Mouse (Mus musculus) cerebellum, adult 9-10 months (tissue): ENCODE results near the gene Aff1.
A peak's percentile ranks its signal among the peaks of the same experiment; 100 is the strongest.

Experiments used
- DNase-seq: peaks from one replicate; pipeline ENCODE4 v3.0.0; 2022

Aff1 gene

DNA sequence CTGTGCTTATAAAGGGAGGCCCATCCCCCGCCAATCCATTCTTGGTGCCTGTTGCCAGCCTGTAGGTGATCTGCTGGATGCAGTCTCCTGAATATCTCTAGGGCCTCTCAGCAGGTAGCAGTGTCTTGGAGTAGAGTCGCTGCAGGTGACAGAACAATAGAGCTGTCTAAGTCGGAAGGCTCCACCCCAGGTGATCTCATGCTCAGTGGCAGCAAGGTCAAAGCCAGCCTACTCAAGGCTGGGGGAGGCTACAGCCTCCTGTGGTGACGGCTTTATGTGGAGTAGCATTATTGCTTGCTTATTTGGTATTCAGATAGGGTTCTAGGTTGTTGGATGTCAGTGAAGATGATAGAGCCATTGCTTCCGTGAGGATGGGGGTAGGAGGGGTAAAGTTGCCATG is 121.1 kb downstream of the Aff1 start:
- no peak for DNase-seq

DNA sequence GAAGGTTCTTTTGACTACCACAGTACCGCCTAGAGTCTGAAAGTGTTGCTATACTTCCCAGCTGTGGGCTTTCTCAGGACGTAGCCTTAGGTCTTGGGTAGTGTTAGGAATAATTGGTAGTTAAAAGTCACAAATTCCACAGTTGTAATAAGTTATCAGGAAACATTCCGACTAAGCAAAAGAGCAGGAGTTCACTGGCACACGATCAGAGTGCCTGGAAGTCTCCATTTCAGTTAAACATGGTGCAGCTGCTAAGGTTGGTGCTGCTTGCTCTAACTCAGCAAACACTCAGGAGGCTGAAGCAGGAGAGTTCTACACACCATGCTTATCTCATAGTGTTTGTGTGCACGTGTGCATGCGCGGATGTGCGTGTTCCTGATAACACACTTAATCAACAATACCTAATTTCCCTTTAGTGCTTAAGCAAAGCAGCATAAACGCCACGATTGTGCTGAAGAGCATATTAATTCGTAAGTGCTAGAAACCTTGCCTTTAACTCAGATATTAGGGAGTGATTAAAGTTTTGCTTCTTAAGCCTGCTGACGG is 121.9 kb downstream of the Aff1 start:
- DNase-seq = no peak

DNA sequence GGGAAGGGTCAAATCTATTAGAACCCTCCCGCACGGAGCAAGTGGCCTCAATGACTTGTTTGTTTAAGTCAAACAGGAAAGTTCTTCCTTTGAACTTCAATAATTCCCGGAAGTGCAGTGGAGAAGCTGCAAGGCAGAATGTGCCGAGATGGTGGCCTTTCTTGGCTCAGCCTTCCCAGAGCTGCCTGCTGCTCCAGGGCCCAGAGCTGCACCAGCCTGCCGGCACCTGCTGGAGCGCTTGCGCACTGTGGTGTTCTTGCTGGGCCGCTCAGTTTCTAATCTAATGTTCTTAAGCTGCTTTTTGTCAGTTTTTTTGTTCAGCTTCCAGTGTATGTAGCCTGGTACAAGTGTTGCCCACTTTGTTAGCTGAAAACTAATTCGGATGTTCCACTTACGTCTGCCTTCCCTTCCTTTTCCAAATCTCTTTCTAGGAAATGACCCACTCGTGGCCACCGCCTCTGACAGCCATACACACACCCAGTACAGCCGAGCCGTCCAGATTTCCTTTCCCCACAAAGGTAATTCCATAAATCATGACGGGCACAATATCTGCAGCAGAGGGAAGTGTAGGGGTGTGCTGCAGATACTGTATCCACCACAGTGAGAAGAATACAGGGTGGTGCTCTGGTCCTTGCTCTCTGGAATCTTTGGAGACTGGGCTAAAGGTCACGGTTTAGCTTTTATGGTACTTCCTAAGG is 122.5 kb downstream of the Aff1 start:
- no peak for DNase-seq

DNA sequence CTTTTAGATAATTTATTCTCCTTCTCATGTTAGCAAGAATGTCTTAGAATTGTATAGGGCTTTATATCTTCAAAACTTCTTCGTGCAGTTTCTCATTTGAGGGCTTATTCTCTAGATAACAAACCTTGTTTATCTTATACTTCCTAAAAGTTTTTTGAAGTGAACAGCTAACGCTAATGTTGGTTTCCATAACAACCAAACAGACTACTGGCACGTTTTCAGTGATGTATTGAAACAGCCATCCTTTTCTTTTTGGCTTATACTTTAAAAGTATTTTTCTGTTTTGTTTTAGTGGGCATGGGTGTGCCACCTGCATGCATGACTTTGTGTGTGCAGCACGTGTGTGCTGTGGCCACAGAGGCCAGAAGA is 123.1 kb downstream of the Aff1 start:
- no peak for DNase-seq

DNA sequence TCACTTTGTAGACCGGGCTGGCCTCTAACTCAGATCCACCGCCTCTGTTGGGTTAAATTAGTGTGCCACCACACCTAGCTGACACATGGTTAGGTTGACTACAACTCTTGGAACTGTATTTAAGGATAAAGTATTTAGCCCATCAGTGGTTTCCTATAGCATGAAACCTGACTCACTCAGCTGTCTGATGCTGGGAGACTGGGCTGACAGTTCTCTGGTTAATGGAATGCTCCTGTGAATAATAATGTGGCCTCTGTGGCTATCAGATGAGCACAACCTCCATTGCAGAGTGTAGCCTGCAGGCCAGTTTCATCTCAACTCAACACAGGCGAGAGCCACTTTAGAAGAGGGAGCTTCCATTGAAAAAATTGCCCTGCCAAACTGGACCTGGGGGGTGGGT is 124.5 kb downstream of the Aff1 start:
- no peak for DNase-seq

DNA sequence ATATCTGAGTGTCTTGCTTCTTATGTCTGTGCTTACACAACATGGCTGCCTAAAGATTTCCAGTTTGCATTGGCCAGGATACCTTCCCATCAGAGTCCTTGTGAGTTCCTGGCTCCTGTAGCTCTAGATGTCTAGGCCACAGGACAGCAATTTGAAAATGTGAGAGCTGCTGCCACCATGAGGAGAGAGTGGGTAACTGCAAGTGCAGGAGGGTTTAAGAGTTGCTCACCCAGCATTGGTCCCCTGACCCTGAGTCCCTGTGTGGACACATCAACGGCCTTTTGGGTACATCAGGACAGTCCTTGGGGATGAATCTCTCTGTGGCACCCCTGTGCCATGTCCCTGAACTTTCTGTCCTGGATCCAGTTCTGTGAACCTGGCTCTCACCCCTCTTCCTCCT is 125.6 kb downstream of the Aff1 start:
- DNase-seq = peak; percentile 86

DNA sequence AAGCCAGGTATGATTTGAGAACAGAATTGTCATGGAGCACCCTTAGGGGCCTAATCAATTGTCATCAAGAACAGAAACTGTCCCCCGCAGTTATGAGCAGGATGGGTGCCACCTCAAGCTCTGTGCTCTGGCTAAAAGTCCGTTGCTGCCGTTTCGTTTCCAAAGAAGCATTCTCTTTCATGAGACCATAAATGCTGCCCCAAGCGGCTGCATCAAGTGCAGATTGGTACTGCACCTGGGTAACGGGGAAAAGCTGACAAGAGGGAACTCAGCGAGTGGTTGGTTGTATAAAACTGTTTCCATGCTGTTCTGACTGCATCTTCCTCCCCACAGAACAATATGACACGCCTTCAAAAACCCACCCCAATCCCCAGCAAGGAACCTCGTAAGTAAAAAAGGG is 126.4 kb downstream of the Aff1 start:
- no peak for DNase-seq

DNA sequence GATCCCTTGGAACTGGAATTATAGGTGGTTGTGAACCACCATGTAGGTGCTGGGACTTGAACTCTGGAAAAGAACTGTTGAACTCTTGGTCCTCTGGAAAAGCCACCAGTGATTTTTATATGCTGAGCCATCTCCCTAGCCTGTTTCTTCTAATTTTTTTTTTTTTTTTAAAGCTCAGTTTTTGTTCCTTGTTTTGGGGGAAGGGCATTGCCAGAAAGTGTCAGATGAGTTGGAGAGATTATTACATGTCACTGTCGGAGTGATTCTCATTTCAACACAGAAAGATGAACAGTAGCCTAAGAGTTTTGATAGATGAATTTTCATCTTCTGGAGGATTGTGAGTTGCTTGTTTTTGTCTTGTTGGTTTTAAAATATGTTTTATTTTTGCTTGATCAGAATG is 127.5 kb downstream of the Aff1 start:
- DNase-seq = no peak

DNA sequence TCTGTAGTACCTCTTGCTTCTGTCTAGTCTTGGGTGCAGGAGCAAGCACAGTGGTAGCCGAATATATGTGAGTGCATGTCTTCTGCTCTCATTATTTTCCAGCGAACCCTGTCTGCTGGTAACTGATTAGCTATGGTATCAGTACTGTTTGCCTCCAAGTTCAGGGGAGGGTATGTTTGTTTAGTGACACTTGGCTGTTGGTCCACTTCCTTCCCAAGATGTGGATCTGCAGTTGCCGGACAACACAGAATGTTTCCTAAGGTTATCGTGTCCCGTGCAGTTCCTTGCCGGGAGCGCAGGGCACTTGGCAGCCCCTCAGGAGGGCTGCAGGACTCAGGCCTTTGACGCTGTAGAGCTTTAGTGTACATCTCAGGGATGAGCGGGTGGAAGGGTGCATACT is 128.9 kb downstream of the Aff1 start:
- no peak for DNase-seq

DNA sequence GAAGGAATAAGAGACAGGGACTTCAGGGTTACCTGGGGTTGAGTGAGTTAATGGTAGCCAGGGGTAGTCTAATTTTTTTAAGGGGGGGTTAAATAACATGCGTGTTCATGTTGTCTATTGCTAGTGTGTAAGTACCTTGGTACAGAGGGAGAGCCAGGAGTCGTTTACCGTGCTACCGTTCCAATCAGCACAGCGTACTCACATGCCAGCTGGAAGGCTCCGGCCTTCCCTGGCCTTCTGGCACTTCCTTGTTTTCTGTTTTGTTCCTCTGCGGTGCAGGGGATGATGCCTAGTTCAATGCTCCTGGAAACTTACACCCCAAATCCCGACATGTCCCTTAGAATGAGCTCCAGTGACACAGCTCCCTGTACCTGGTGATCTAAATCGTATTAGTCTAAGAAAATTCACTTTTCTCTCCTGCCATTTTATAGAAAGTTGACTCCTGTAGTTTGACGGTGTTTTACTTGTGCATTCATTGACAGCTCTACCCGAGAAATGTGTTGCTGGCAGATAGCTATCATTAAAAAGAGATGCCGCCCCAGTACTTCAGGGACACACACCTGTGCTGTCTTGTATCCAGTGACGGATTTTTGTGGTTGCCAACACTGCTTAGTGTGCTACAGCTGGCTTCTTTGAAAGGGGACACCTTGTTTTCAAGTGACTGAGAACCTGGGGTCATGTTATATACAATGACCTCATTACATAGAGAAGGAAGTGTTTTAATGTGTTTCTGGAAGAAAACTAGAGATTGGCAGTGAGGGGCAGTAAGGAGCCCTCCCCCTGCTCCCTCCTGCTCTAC is 129.5 kb downstream of the Aff1 start:
- no peak for DNase-seq

DNA sequence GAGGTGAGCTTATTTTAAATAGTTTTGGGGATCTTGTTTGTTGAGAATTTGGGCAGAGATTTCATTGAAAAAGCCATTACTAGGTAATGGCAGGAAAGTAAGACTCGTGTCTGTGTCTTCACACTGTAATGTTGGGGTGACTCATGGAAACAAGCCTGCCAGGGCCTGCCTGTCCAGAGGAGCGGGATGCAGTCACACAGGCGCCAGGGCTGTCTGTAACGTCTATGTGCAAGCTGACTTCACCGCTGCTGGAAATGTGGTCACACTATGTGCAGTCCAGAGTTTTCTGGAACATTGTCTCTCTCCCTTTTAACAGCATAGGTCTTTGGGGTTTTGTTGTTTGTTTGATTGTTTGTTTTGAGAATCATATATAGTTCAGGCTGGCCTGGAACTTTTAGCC is 130.8 kb downstream of the Aff1 start:
- no peak for DNase-seq

DNA sequence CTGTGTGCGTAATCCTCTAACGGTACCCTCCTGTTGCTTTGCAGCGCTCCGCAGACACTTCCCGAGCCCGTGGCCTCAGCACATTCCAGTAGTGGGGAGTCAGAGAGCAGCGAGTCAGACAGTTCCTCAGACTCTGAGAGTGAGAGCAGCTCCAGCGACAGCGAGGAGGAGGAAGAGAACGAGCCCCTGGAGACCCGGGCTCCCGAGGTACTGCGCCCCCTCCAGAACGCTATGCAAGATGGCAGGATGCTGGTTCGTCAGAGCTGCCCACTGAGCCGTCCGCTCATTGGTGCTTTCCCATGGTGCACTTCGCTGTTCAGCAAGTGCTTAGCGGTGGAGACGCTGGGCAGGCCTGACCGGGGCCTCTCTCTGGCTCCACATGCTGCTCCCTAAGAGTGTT is 136.1 kb downstream of the Aff1 start:
- no peak for DNase-seq

DNA sequence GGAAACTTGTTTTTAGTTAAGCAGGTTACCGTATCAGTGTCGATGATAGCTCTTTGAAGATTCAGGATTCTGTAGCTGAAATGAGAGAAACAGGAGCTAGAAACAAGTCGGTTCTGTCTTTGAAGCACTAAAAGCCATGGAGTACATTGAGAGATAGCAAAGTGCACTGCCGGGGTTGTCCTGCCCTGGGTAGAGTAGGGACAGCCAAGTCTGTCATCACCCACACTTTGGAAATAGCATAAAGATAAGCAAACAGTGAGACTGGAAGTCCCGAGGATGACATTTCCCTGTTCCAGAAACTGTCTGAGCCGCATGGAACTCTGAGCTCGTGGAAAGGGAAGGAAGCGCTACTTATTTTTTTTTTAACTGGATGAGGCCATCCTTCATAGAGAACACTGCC is 136.6 kb downstream of the Aff1 start:
- DNase-seq = no peak

DNA sequence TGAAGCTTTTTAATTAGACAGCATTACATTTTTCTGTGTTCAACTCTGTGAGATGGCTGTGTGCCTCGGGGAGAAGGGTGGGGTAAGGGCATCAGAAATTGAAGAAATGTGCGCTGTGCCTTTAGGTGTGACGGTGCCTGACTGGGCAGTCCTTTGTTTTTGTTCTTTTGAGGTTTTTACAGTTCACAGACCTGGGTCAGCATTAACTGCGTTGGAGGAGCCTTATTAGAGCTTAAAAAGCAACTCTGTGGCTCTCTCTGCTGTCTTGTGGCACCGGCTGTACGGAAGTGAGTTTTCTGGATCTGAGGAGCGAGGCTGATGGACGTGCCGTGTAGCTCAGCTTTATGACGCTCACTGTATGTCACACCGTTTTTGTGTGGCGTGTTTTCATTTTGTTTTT is 137.0 kb downstream of the Aff1 start:
- no peak for DNase-seq

DNA sequence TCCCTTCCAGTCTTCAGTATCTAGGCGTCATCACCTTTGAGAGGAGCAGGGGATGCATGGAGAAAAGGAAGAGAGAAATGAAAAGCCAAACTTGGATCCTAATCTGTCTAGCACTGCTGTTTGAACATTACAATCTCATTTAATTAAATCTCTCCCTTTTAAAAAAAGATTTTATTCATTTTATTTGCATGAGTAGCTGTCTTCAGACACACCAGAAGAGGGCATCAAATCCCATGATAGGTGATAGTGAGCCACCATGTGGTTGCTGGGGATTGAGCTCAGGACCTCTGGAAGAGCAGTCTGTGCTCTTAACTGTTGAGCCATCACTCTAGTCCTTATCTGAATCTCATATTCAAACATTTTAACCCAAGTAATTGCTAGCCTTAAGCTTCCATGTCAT is 138.7 kb downstream of the Aff1 start:
- no peak for DNase-seq

DNA sequence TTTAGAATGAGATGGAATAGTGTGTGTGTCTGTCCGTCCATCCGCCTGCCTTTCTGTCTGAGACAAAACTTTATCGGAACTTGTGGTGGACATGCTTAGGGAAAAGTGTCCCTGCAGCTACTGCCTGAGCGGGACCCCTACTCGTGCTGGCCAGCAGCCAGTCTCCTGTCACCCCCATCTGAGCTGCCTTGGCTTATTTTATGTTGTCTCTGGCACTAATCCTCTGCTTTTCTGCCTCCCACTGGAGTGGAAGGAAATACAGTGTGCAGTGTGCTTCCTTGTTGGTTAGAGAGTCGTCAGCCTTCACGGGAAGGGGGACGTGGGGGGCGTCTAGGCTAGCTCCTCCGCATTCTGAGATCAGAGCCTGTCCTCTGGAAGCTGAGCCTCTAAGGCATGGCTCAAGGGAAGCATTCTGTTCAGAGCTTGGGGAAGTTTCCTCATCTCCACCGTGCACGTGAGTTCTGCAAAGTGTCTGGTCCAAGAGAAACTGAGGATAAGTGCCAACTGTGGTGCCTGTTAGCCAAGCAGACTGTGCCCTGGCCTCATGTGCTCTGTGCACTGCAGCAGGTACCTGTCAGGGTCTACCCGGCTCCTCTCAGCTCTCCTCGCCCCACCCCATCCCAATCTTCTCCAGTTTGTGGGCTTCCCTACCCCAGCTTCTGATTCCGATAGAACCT is 143.4 kb downstream of the Aff1 start:
- no peak for DNase-seq

DNA sequence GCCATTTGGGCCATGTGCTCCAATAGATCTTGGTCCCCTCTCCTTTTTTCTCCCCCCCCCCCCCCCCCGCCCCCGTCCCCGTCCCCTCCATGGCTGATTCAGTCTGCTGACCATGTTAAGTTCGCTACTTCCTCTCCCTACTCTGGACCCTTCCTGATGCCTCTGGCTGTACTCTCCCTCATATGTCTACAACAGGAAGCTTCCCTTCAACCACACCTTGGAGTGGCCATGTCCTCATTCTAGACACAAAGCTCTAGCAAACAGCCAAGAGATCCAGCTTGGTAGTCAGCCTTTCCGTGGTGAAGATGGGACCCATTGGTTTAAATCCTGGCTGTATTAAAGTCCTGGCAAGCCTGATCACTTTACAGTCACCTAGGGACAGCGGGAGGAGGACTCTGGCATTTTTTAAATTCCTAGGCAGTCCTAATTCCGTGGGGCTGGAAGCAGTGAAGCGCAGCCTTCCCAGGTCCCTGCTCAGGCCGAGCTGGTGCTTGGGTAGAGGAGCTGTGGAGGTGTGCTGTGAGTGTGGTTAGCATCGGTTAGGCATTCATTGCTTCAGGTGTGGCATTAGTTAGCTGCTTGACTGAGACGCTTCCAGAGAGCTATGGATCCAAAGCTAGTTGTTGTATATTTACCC is 144.1 kb downstream of the Aff1 start:
- no peak for DNase-seq

DNA sequence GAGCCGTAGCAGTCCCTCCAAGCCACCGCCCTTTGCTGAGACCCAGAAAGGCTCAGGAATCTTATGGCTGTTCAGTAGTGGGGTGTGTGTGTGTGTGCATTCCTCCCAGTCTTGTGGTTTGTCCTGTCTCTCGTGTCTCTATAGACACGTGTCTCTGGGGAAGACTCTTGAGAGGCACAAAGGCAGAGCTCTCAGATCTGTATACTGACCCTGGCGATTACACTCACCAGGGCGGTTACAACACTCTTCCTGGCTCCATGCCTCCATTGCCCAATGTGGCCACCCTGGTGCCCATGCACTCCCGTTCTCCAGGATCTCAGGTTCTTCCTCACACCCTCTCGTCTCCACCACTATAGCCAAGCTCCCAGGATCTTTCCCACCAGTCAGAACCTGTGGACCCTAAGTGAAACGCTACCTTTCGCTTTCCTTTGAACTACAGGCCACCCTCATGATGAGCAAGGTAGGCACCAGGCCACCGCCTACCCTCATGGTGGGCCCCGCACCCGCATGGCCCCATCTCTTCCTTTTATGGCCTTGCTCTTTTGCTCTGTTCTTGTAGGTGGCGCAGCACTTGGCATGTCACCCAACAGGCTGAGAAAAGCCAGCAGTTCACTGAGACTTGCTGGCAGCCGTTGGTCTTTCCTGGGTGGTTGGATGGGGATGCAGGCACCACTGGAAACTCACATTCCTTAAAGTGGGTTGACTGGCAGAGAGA is 146.5 kb downstream of the Aff1 start:
- DNase-seq = no peak

DNA sequence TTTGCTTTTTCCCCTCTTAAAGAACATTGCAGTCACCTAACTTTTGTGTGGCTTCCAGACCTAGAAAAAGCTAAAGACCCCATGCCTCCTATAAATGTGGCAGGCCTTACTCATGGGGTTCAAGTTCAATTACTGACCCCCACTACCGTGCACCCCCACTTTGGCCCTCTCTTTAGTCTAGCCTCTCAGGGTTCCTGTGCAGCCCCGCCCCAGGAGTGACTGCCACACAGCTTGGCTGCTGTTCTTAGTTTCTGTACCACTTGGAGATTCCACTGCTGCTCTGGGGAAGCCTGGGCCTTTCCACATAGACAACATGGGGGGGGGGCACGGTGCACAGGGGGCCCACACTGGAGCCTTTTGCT is 147.1 kb downstream of the Aff1 start:
- DNase-seq = no peak

DNA sequence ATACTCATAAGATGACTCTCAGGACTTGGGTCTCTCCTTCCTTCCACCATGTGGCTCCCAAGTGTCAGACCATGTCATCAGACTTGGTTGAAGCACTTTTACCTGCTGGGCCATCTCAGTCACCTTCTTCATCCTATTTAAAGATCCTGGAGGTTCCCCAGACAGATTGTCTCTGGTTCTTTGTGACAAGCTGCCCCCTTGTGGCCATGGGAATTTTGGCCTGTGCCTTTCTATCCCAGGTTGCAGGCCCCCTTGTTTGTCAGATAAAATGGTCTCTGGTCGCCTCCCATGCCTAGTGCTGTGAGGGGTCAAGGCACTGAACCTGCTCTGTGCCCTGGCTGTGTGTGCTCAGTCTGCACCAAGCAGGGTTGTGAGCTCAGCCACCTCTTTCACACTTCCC is 151.8 kb downstream of the Aff1 start:
- peak; percentile 41 for DNase-seq

DNA sequence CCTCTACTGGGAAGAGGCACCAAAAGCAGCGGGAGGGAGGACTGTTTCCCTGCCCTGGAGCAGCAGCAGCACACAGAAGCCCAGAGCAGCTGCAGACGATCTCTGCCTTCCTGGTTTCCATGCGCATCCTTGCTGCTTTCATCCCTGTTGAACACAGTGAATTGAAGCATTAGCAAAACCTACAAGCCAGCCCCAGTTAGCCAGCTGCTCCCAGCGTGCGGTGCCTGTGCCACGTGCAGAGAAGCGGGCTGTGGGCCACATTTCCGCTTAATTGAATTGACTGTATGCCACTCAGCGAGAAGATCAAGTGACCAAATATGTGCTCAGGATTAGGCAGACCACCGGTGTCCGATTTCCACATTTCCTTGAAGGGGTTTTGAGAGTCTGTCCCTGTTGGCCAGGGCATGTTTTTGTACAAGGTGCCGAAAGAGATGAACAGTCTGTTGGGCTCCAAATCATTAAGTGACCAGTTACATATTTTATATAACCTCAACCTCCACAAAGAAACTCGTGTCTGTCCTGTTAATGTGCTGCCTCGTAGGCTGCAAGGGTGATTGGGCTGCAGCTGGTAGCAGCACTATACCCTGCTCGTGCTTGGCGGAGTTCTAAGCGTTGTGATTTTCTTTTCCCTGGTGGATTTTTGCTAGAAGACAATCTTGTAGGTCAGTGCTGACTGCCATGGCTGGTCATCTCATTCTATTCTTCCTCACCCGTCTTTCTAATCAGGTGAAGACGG is 153.4 kb downstream of the Aff1 start:
- DNase-seq = peak; percentile 43

DNA sequence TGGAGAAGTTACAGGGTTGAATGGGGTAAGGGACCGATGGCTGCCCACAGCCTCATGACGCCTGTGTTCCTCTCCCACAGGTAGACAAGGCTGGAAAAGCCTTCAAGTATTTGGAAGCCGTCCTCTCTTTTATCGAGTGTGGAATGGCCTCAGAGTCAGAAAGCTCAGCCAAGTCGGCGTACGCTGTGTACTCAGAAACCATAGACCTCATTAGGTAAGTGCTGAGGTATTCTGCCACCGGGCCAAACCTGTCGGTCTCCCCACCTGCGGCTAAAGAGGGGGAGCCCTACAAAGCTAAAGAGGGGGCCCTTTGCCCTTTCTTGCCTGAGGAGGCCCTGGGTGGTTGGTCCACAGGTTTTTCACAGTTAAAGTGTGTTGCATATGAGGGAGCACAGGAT is 154.0 kb downstream of the Aff1 start:
- no peak for DNase-seq
